Mouse (Mus musculus) bone marrow macrophage, adult 2 months (primary cell): ENCODE measurements around the gene Cyp24a1. TPM values are rescaled to one million over a fixed set of nuclear protein-coding genes. Genes with fewer than 3 reads are reported as not detected.
"Not testable (repeated sequence)": the region's sequence is repeated elsewhere in the genome, so short reads cannot be mapped to it uniquely, and the experiment has no call there.

Experiments
- H3K27ac ChIP-seq: 2 replicates; pipeline ENCODE4 v1.5.1; 2012; ENCODE audit warnings: low read depth, low read length; ENCODE audit not compliant: insufficient read depth
- H3K4me1 ChIP-seq: 2 replicates; pipeline ENCODE4 v1.6.1; 2012; ENCODE audit warnings: low read length; ENCODE audit not compliant: control insufficient read depth, insufficient read depth
- H3K4me3 ChIP-seq: 2 replicates; pipeline ENCODE4 v1.5.1; 2012; ENCODE audit warnings: mild to moderate bottlenecking, low read length, moderate library complexity; ENCODE audit not compliant: insufficient read depth
- CTCF ChIP-seq: IDR thresholded peaks from 2 replicates; pipeline ENCODE4 v1.5.1; 2012; ENCODE audit warnings: low read depth, mild to moderate bottlenecking, low read length, moderate library complexity
- POLR2A ChIP-seq: IDR thresholded peaks from 2 replicates; pipeline ENCODE4 v1.6.1; 2012; ENCODE audit warnings: mild to moderate bottlenecking, low read depth, low read length, borderline replicate concordance
- polyA plus RNA-seq: library from polyadenylated mRNA; stranded (reverse); fragments of >200 nt; gene quantifications from 2 replicates; pipeline ENCODE4 v1.2.4, GENCODE M21; 2012; ENCODE audit not compliant: missing spikeins, insufficient read depth, insufficient read length

The Cyp24a1 gene
- polyA plus RNA-seq, 1 experiment = not detected

DNA sequence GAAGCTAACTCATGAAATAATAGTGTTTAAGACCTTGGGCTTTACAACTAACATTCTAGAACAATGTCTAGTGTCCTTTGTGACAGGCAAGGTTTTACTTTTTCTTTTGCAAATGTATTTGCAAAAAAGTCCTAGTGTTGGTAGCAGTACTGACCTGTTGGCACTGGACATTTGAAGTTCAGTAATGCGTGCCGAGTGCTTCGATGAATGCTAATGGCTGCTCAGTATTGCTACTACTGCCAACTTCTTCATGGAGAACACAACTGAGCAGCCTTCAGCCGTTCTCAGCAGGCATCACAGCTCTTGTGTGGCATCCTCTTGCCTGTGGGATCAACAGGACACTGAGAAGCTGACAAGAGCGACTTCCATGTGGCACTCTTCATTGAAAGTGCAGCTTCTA lies 22.8 kb downstream of the Cyp24a1 start:
- H3K27ac ChIP-seq = no peak overlapping the region
- TF ChIP-seq CTCF (no peak), POLR2A (no peak)
- no peak overlapping the region for H3K4me3 ChIP-seq
- no peaks in the 10 kb centered on the region for H3K4me1 ChIP-seq

- no peak overlapping the region for H3K27ac ChIP-seq
- TF ChIP-seq POLR2A (no peak), CTCF (no peak)
- H3K4me1 ChIP-seq = no peaks in the 10 kb centered on the region
- no peak overlapping the region for H3K4me3 ChIP-seq
Observed at GRCm38 (mm10) chr2:170470591-170470990, 26.4 kb downstream of the Cyp24a1 start.

DNA sequence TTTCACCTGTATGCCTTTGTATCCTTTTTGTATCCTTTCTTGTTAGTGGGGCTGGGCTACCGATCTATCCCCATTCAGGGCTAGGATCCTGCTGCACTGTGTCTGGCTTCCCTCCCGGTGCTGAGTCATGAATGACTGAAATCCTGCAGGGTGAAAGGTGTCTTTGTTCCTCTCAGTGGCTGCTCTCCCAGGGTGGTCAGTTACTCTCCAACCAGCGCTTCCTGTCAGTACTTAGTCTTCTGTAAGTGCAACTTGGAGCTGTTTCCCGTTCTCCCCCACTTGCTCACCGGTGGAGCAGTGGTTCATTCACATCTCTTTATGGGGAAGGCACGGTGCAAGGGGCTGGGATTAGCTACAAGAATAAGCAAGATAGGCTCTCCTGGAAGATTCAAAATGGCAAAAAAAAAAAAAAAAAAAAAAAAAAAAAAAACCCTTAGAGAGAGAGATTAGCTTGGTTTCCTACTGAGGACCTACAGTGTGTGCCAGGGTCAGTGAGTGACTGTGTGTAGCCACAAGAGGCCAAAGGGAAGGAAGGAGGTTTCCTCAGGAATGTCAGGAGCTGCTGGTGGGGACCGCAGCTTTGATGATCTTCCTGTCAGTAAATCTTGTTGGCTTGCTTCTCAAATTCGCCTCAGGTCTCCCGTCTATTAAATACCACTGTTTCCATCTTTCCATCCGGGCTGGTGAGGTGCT lies 27.2 kb downstream of the Cyp24a1 start:
- TF ChIP-seq CTCF (no peak), POLR2A (no peak)
- Histone ChIP-seq H3K27ac (no peak overlapping the region), H3K4me1 (no peaks in the 10 kb centered on the region), H3K4me3 (no peak overlapping the region)

GRCm38 (mm10) chr2:170468009-170468408 lies 28.9 kb downstream of the Cyp24a1 start:
- H3K4me3 ChIP-seq = no peak overlapping the region
- H3K27ac ChIP-seq = no peak overlapping the region
- TF ChIP-seq CTCF (no peak), POLR2A (no peak)
- no peaks in the 10 kb centered on the region for H3K4me1 ChIP-seq

- no peak overlapping the region for H3K27ac ChIP-seq
- H3K4me1 ChIP-seq = no peaks in the 10 kb centered on the region
- TF ChIP-seq POLR2A (no peak), CTCF (no peak)
- no peak overlapping the region for H3K4me3 ChIP-seq
Observed at GRCm38 (mm10) chr2:170464817-170465216, 32.1 kb downstream of the Cyp24a1 start.

- Histone ChIP-seq H3K27ac (no peak overlapping the region), H3K4me1 (no peaks in the 10 kb centered on the region), H3K4me3 (no peak overlapping the region)
- no peak for TF ChIP-seq CTCF
- TF ChIP-seq POLR2A = no peak
Observed at GRCm38 (mm10) chr2:170461652-170462051, 35.3 kb downstream of the Cyp24a1 start.

GRCm38 (mm10) chr2:170459805-170460204 lies 37.1 kb downstream of the Cyp24a1 start:
- H3K4me3 ChIP-seq = no peak overlapping the region
- TF ChIP-seq POLR2A (no peak), CTCF (no peak)
- no peaks in the 10 kb centered on the region for H3K4me1 ChIP-seq
- H3K27ac ChIP-seq = no peak overlapping the region

GRCm38 (mm10) chr2:170459183-170459582 lies 37.8 kb downstream of the Cyp24a1 start:
- Histone ChIP-seq H3K27ac (no peak overlapping the region), H3K4me1 (no peaks in the 10 kb centered on the region), H3K4me3 (no peak overlapping the region)
- TF ChIP-seq CTCF (no peak), POLR2A (no peak)

DNA sequence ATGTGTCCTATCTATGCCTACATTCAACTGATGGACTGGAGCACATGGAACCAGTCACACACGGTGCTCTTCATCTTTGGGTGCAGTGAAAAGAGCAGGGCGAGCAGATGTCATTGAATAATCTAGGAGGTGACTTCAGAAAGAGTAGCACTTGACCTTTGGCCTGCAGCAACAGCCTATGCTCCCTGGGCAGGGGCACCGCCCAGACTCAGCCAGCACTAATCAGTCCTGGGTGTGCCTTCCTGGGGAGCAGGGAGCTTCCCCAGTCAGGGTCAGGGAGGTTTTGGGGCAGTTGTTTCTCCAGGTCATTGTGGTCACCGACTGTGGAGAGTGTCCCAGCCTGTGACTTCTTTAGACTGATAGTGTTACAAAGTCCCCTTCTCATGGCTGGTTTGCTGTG lies 43.1 kb downstream of the Cyp24a1 start:
- not testable (repeated sequence) for H3K4me3 ChIP-seq, H3K4me1 ChIP-seq, H3K27ac ChIP-seq

GRCm38 (mm10) chr2:170450933-170451332 lies 46.0 kb downstream of the Cyp24a1 start:
- no peaks in the 10 kb centered on the region for H3K4me1 ChIP-seq
- H3K27ac ChIP-seq = no peak overlapping the region
- no peak for TF ChIP-seq POLR2A
- peak; percentile 63 for TF ChIP-seq CTCF
- no peak overlapping the region for H3K4me3 ChIP-seq

DNA sequence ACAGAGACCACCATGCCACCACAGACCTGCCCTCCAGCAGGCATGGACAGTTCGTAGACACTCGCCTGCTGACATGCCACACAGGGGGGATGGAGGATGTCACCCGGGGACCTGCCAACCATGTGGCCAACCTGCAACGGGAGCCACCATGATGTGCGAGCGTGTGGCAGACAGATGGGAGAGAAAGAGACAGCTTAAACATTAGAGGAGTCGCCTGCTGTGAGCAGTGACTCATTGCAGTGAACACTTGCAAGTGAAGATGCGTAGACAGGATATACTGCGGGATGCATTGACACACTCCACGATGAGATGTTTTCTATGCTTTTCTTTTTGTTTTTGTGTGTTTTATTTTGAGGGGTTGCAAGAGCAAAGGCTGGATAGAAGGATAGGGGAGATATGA lies 49.3 kb downstream of the Cyp24a1 start:
- Histone ChIP-seq H3K27ac (no peak overlapping the region), H3K4me1 (no peaks in the 10 kb centered on the region), H3K4me3 (no peak overlapping the region)
- TF ChIP-seq CTCF = no peak
- no peak for TF ChIP-seq POLR2A
